Comparison of ENCODE assay signal across 11 mouse cellular contexts in genomic region chr2:91035385-91035784, GRCm38 (mm10). TPM values are rescaled to one million over a fixed set of nuclear protein-coding genes. Genes with fewer than 3 reads are reported as not detected.
DNase-seq lines count a peak whose midpoint lies in the region; ATAC-seq and TF ChIP-seq lines count a peak whose summit lies in the region.
"Had no signal": no experiment of that assay in that cellular context is flagged by ENCODE, and none has a peak within 500 bp of the region (broad histone marks: within the 10 kb centered on the region; RNA-seq: fewer than 3 reads in every experiment).

Rapsn (plus strand) TSS chr2:91035620.

- no peaks in the 10 kb centered on the region for H3K9me3 ChIP-seq in liver, postnatal 0 days (ENCODE audit: low read length)
- H3K9me3 ChIP-seq in liver, embryonic 11.5 days (ENCODE audit: control insufficient read depth, low read length) = no peaks in the 10 kb centered on the region
- no peaks in the 10 kb centered on the region for H3K9me3 ChIP-seq in stomach, embryonic 14.5 days (ENCODE audit: control insufficient read depth, low read depth, low read length)
- no peaks in the 10 kb centered on the region for H3K9me3 ChIP-seq in midbrain, embryonic 16.5 days (replicated peaks; ENCODE audit: control insufficient read depth, low read length, poor library complexity, severe bottlenecking)

- no peak within 1 kb of the TSS for H3K9ac ChIP-seq in liver, postnatal 0 days (replicated peaks)
- H3K9ac ChIP-seq in liver, embryonic 11.5 days (ENCODE audit: low read depth, low read length) = no peak within 1 kb of the TSS
- H3K9ac ChIP-seq in heart, adult 2 months (ENCODE audit: low read depth, low read length) = peak within 1 kb of the TSS; percentile 42; the same call in 1 of the 2 replicates
- H3K9ac ChIP-seq in stomach, embryonic 14.5 days (replicated peaks; ENCODE audit: low read depth, low read length) = no peak within 1 kb of the TSS
- no peak within 1 kb of the TSS for H3K9ac ChIP-seq in midbrain, embryonic 16.5 days (ENCODE audit: low read depth, low read length)
- H3K9ac ChIP-seq: forebrain, postnatal 0 days; liver, embryonic 14.5 days had no signal

- WGBS in liver, postnatal 0 days (ENCODE audit: insufficient replicate concordance) = 64% methylated on average over 9 of the region's 9 CpGs
- 70% methylated on average over 9 of the region's 9 CpGs for WGBS in liver, embryonic 11.5 days
- 33% methylated on average over 9 of the region's 9 CpGs for WGBS in heart, adult 2 months
- WGBS in stomach, embryonic 14.5 days = 55% methylated on average over 9 of the region's 9 CpGs
- WGBS in midbrain, embryonic 16.5 days = 79% methylated on average over 9 of the region's 9 CpGs

- H3K27me3 ChIP-seq in liver, postnatal 0 days (ENCODE audit: insufficient read depth, low read length) = no peaks in the 10 kb centered on the region
- H3K27me3 ChIP-seq in liver, embryonic 11.5 days (replicated peaks; ENCODE audit: control insufficient read depth, insufficient read depth, low read length) = no peaks in the 10 kb centered on the region
- no peaks in the 10 kb centered on the region for H3K27me3 ChIP-seq in heart, adult 2 months (ENCODE audit: control insufficient read depth, insufficient read depth, low read length)
- H3K27me3 ChIP-seq in stomach, embryonic 14.5 days (ENCODE audit: control insufficient read depth, insufficient read depth, low read length) = no peaks in the 10 kb centered on the region
- H3K27me3 ChIP-seq in midbrain, embryonic 16.5 days (ENCODE audit: control insufficient read depth, insufficient read depth, low read depth, low read length) = no peaks in the 10 kb centered on the region

- peak; percentile 8; the same call in 1 of the 2 replicates for ATAC-seq in liver, postnatal 0 days
- ATAC-seq in liver, embryonic 11.5 days (replicated peaks; ENCODE audit: low FRiP score) = no peak
- peak; percentile 24; the same call in 1 of the 2 replicates for ATAC-seq in stomach, embryonic 14.5 days (ENCODE audit: insufficient number of reproducible peaks, insufficient read depth, low FRiP score, low read depth)
- no peak for ATAC-seq in midbrain, embryonic 16.5 days
- ATAC-seq: forebrain, postnatal 0 days had no signal

- H3K27ac ChIP-seq in liver, postnatal 0 days (ENCODE audit: low read depth) = no peak within 1 kb of the TSS
- H3K27ac ChIP-seq in liver, embryonic 11.5 days (ENCODE audit: low read depth, low read length) = no peak within 1 kb of the TSS
- peak within 1 kb of the TSS; percentile 68 for H3K27ac ChIP-seq in heart, adult 2 months
- H3K27ac ChIP-seq in stomach, embryonic 14.5 days (ENCODE audit: low read length) = no peak within 1 kb of the TSS
- H3K27ac ChIP-seq in midbrain, embryonic 16.5 days (ENCODE audit: low read length) = no peak within 1 kb of the TSS
- H3K27ac ChIP-seq: liver, embryonic 14.5 days had no signal

- peak; percentile 49; the same call in 1 of the 2 replicates for TF ChIP-seq POLR2A in heart, adult 2 months (IDR thresholded peaks at IDR 0.05; ENCODE audit: insufficient read depth, low read depth, low read length)

- H3K4me3 ChIP-seq in liver, postnatal 0 days (ENCODE audit: low read depth, low read length) = no peak within 1 kb of the TSS
- H3K4me3 ChIP-seq in liver, embryonic 11.5 days (ENCODE audit: low read depth, low read length) = no peak within 1 kb of the TSS
- peak within 1 kb of the TSS; percentile 22; the same call in 1 of the 2 replicates for H3K4me3 ChIP-seq in heart, adult 2 months
- H3K4me3 ChIP-seq in stomach, embryonic 14.5 days (ENCODE audit: low read depth, low read length) = no peak within 1 kb of the TSS
- H3K4me3 ChIP-seq in midbrain, embryonic 16.5 days (ENCODE audit: low read depth, low read length) = no peak within 1 kb of the TSS

- no peaks in the 10 kb centered on the region for H3K79me2 ChIP-seq in heart, adult 2 months (replicated peaks; ENCODE audit: control insufficient read depth, insufficient read depth, low read length)

- TF ChIP-seq EP300 in liver, postnatal 0 days (IDR thresholded peaks at IDR 0.05; ENCODE audit: low read depth) = no peak
- TF ChIP-seq EP300 in heart, adult 2 months (IDR thresholded peaks at IDR 0.05; ENCODE audit: insufficient read depth, low read depth, low read length) = no peak

- no peak for TF ChIP-seq CTCF in liver, postnatal 0 days (IDR thresholded peaks at IDR 0.05; ENCODE audit: low read depth)
- TF ChIP-seq CTCF in heart, adult 2 months (IDR thresholded peaks at IDR 0.05) = peak; percentile 13; the same call in 1 of the 2 replicates

- no peak within 1 kb of the TSS for H3K4me2 ChIP-seq in liver, postnatal 0 days (ENCODE audit: low read depth, low read length)
- H3K4me2 ChIP-seq in liver, embryonic 11.5 days = no peak within 1 kb of the TSS
- no peak within 1 kb of the TSS for H3K4me2 ChIP-seq in stomach, embryonic 14.5 days (replicated peaks; ENCODE audit: low read depth, low read length)
- H3K4me2 ChIP-seq in midbrain, embryonic 16.5 days (ENCODE audit: low read length) = no peak within 1 kb of the TSS

- no peak for DNase-seq in liver, postnatal 0 days
- DNase-seq in liver, embryonic 11.5 days (ENCODE audit: low spot score) = no peak
- peak; percentile 64 to 77 for DNase-seq in heart, adult 2 months
- peak; percentile 72 for DNase-seq in kidney, postnatal 14 days
- no peak for DNase-seq in B cell, adult 2 months
- no peak for DNase-seq in thymus, postnatal 36 days
- DNase-seq: forebrain, postnatal 0 days; right cerebral cortex, postnatal 4 days had no signal

- intact Hi-C loops in heart, adult 2 months (cut with DNase I) = no loop called here

- no peaks in the 10 kb centered on the region for H3K36me3 ChIP-seq in liver, postnatal 0 days (replicated peaks; ENCODE audit: insufficient read depth, low read length)
- no peaks in the 10 kb centered on the region for H3K36me3 ChIP-seq in liver, embryonic 11.5 days (ENCODE audit: control insufficient read depth, insufficient read depth, low read length)
- no peaks in the 10 kb centered on the region for H3K36me3 ChIP-seq in heart, adult 2 months (ENCODE audit: control insufficient read depth, insufficient read depth, low read length)
- H3K36me3 ChIP-seq in stomach, embryonic 14.5 days (ENCODE audit: control insufficient read depth, insufficient read depth, low read length) = no peaks in the 10 kb centered on the region
- no peaks in the 10 kb centered on the region for H3K36me3 ChIP-seq in midbrain, embryonic 16.5 days (ENCODE audit: control insufficient read depth, insufficient read depth, low read length)

- no peaks in the 10 kb centered on the region for H3K4me1 ChIP-seq in liver, postnatal 0 days (ENCODE audit: insufficient read depth)
- no peaks in the 10 kb centered on the region for H3K4me1 ChIP-seq in liver, embryonic 11.5 days (replicated peaks; ENCODE audit: control insufficient read depth, insufficient read depth, low read length)
- H3K4me1 ChIP-seq in heart, adult 2 months (ENCODE audit: control insufficient read depth, insufficient read depth, low read length) = no peaks in the 10 kb centered on the region; the same call in 1 of the 2 replicates
- no peaks in the 10 kb centered on the region for H3K4me1 ChIP-seq in stomach, embryonic 14.5 days (ENCODE audit: control insufficient read depth, insufficient read depth, low read length)
- no peaks in the 10 kb centered on the region for H3K4me1 ChIP-seq in midbrain, embryonic 16.5 days (ENCODE audit: control insufficient read depth, insufficient read depth, low read length)

RNA-seq across cellular contexts. Expression of gene Rapsn, which starts in this region (rescaled TPM):
- 1.6 and 1.8 TPM in 2 replicates for polyA plus RNA-seq in liver, postnatal 0 days (2015; fragmentation: Nextera tagmentation; extraction: Ambion mirVana)
- 1.4 and 2.0 TPM in 2 replicates for polyA plus RNA-seq in liver, embryonic 11.5 days (2014; fragmentation: Nextera tagmentation; extraction: Ambion mirVana)
- 10 to 100 TPM; 15.9 to 16.8 TPM for total RNA-seq in heart, adult 2 months (2021)
- polyA plus RNA-seq in heart, adult 2 months (2012; rRNA removed) = 19.3 and 22.0 TPM in 2 replicates
- polyA plus RNA-seq in stomach, embryonic 14.5 days (2014; fragmentation: Nextera tagmentation; extraction: Ambion mirVana) = 1.3 and 1.6 TPM in 2 replicates
- 0.42 and 0.64 TPM in 2 replicates for polyA plus RNA-seq in midbrain, embryonic 16.5 days (2015; fragmentation: Nextera tagmentation; extraction: Ambion mirVana)

Comparison
In these comparisons a context has a peak if more than half of its experiments do, and no peak if none do; other contexts are left out.
1. ATAC-seq: peak in liver, postnatal 0 days (single experiment) and stomach, embryonic 14.5 days (single experiment); none in liver, embryonic 11.5 days (single experiment) and midbrain, embryonic 16.5 days (single experiment).
2. DNase-seq: peak in heart, adult 2 months (2 of 2) and kidney, postnatal 14 days (single experiment); none in liver, postnatal 0 days (single experiment), liver, embryonic 11.5 days (single experiment), B cell, adult 2 months (0 of 2) and thymus, postnatal 36 days (0 of 2).